Mouse (Mus musculus) heart, embryonic 11.5 days (tissue): ENCODE results near the gene Adamts16. TPM values are rescaled to one million over a fixed set of nuclear protein-coding genes. Genes with fewer than 3 reads are reported as not detected.

Source experiments
- ATAC-seq: fragments of 200-750 bp; cut with Nextera tagmentation; replicated peaks from 2 replicates; pipeline ENCODE4 v1.8.0; 2017; ENCODE audit warnings: moderate library complexity; ENCODE audit not compliant: insufficient number of reproducible peaks, low FRiP score, low TSS enrichment
- H3K27ac ChIP-seq: fragments of 300-500 bp; sonication (generic); 2 replicates; pipeline ENCODE4 v1.5.1; 2014; ENCODE audit warnings: mild to moderate bottlenecking, low read depth, low read length
- H3K27me3 ChIP-seq: fragments of 300-500 bp; sonication (generic); 2 replicates; pipeline ENCODE4 v1.6.1; 2014; ENCODE audit warnings: mild to moderate bottlenecking, low read length, mixed read lengths; ENCODE audit not compliant: control insufficient read depth, insufficient read depth
- H3K36me3 ChIP-seq: fragments of 300-500 bp; sonication (generic); 2 replicates; pipeline ENCODE4 v1.6.1; 2014; ENCODE audit warnings: mild to moderate bottlenecking, low read length, moderate library complexity, mixed read lengths; ENCODE audit not compliant: control insufficient read depth, insufficient read depth
- H3K4me1 ChIP-seq: fragments of 300-500 bp; sonication (generic); 2 replicates; pipeline ENCODE4 v1.6.1; 2014; ENCODE audit warnings: low read length; ENCODE audit not compliant: control insufficient read depth, insufficient read depth
- H3K4me2 ChIP-seq: fragments of 300-500 bp; sonication (generic); 2 replicates; pipeline ENCODE4 v1.6.1; 2014; ENCODE audit warnings: mild to moderate bottlenecking, moderate library complexity
- H3K4me3 ChIP-seq: fragments of 300-500 bp; sonication (generic); 2 replicates; pipeline ENCODE4 v1.5.1; 2014; ENCODE audit warnings: low read depth, low read length
- H3K9ac ChIP-seq: fragments of 300-500 bp; sonication (generic); 2 replicates; pipeline ENCODE4 v1.6.1; 2014; ENCODE audit warnings: mild to moderate bottlenecking, low read depth, low read length, moderate library complexity
- H3K9me3 ChIP-seq: fragments of 300-500 bp; sonication (generic); replicated peaks from 2 replicates; pipeline ENCODE4 v1.6.1; 2016; ENCODE audit warnings: low read length; ENCODE audit not compliant: control insufficient read depth
- WGBS: fragments of 180-500 bp; shearing (Covaris S2); extraction: QIAGEN DNeasy Blood & Tissue Kit; methylation state at CpG from one replicate; pipeline ENCODE4 v1.1.7; 2014; ENCODE audit not compliant: insufficient replicate concordance; 5-methylcytosine and 5-hydroxymethylcytosine counted together
- polyA plus RNA-seq: library from polyadenylated mRNA; unstranded; fragments of >200 nt; fragmentation: Nextera tagmentation; extraction: Ambion mirVana; gene quantifications from 2 replicates; pipeline ENCODE4 v1.2.1, GENCODE M21; 2014

Adamts16 gene
- polyA plus RNA-seq, 1 experiment from 2014 or later: 0.10 TPM

DNA sequence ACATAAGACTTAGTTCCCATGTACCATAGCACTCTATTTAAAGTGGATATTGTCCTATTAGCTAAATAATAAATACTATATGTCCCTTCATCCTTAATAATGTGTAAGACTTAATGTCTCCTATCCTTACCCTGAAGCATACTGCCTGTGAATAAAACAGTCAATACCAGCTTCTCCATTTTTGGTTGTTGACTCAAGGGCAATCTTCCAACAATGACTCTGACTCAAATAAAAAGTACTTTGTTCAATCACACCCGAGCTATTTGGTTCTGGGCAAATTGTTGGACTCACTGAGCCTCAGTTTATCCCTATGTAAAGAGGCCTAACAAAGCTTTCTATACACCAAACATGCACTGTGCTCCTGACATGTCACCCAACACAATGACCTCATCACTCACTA, 51.8 kb downstream of the Adamts16 start:
- no peaks in the 10 kb centered on the region for H3K9me3 ChIP-seq
- ATAC-seq: no peak
- no peak overlapping the region for H3K4me2 ChIP-seq
- H3K36me3 ChIP-seq: no peaks in the 10 kb centered on the region
- WGBS: 70% methylated on average over 1 of the region's 1 CpGs
- H3K9ac ChIP-seq: no peak overlapping the region
- H3K27me3 ChIP-seq: no peaks in the 10 kb centered on the region
- no peak overlapping the region for H3K27ac ChIP-seq
- H3K4me3 ChIP-seq: no peak overlapping the region
- H3K4me1 ChIP-seq: no peaks in the 10 kb centered on the region

DNA sequence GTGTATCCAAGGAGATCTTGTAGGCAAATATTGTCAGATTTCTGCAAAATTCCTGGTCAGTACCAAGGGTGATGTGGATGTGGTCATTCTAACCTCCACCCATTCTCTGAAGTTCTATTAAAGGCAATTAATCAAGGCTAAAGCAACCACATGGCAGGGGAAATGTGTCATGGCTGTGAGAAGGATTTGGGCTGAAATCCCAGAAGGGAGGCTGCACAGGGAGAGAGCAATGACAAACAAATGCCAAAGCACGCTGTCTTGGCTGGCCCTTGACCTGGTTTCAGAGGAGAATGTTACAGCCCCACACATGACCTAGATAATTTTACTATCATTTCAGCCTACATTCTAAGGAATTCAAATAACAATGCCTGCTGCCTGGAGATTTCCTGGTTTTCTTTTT, 52.6 kb downstream of the Adamts16 start:
- Histone ChIP-seq H3K27me3 (no peaks in the 10 kb centered on the region), H3K4me2 (no peak overlapping the region), H3K9me3 (no peaks in the 10 kb centered on the region), H3K4me3 (no peak overlapping the region), H3K36me3 (no peaks in the 10 kb centered on the region), H3K27ac (no peak overlapping the region), H3K9ac (no peak overlapping the region), H3K4me1 (no peaks in the 10 kb centered on the region)
- no peak for ATAC-seq
- 76% methylated on average over 1 of the region's 1 CpGs for WGBS

DNA sequence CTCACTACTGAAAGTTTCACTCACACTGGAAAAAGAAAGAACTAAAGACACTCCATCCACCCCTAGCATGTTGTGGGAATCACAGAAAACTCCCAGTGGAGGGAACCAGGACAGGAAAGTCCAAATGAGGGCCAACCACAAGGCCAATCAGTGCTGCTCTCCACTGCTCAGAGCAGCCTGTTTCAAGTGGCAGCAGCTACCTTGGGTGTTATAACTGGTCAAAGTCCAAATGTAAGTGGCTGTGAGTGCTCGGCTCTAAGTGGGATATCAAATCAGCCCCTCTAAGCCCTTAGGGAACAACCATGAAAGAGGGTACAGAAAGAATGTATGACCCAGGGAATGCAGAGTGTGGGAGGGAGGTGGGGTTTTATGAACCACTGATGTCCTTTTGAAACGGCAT, 56.5 kb downstream of the Adamts16 start:
- WGBS: 83% methylated on average over 2 of the region's 2 CpGs
- Histone ChIP-seq H3K9ac (no peak overlapping the region), H3K4me2 (no peak overlapping the region), H3K27me3 (no peaks in the 10 kb centered on the region), H3K27ac (no peak overlapping the region), H3K9me3 (no peaks in the 10 kb centered on the region), H3K36me3 (no peaks in the 10 kb centered on the region), H3K4me1 (no peaks in the 10 kb centered on the region), H3K4me3 (no peak overlapping the region)
- no peak for ATAC-seq

DNA sequence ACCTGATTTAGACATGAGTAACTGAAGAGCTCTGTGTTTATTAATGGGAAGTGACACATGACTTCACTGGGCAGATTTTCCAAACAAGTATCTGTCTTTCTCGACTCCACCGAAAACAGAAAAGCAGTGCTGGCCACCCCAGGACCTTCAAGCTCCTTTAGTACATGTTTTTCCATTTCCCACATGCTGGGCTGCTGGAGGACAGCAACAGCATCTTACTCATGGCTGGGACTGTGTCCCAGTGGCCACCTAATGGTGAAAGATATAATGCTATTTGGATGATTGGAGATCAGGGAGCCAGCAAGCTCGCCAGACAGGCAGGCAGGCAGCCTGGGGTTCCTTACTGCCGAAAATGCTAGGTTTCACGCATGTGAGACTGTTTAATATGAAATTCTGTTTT, 57.5 kb downstream of the Adamts16 start:
- ATAC-seq: no peak
- Histone ChIP-seq H3K27me3 (no peaks in the 10 kb centered on the region), H3K4me1 (no peaks in the 10 kb centered on the region), H3K4me3 (no peak overlapping the region), H3K9me3 (no peaks in the 10 kb centered on the region), H3K36me3 (no peaks in the 10 kb centered on the region), H3K27ac (no peak overlapping the region), H3K9ac (no peak overlapping the region), H3K4me2 (no peak overlapping the region)
- WGBS: 74% methylated on average over 5 of the region's 5 CpGs

DNA sequence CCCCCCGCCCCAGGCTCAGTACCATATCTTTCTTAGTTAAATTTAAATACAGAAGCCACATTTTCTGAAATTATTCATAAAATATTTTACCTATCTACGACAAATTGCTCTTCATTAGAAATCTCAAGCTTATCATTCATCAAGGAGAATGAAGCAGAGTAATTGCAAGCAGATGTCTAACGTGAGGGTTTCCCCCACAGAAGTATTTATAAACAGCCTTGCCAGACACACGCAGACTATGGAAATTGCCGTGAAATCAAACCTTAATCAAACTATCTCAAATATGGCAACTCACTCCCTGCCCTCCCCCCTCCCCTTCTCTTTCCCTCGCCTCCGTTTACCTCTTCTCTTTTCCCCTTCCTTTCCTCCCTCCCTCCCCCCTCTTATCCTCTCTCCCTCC, 61.8 kb downstream of the Adamts16 start:
- Histone ChIP-seq H3K9me3 (no peaks in the 10 kb centered on the region), H3K27me3 (no peaks in the 10 kb centered on the region), H3K4me2 (no peak overlapping the region), H3K27ac (no peak overlapping the region), H3K4me3 (no peak overlapping the region), H3K36me3 (no peaks in the 10 kb centered on the region), H3K9ac (no peak overlapping the region), H3K4me1 (no peaks in the 10 kb centered on the region)
- WGBS: 53% methylated on average over 7 of the region's 7 CpGs
- ATAC-seq: no peak

DNA sequence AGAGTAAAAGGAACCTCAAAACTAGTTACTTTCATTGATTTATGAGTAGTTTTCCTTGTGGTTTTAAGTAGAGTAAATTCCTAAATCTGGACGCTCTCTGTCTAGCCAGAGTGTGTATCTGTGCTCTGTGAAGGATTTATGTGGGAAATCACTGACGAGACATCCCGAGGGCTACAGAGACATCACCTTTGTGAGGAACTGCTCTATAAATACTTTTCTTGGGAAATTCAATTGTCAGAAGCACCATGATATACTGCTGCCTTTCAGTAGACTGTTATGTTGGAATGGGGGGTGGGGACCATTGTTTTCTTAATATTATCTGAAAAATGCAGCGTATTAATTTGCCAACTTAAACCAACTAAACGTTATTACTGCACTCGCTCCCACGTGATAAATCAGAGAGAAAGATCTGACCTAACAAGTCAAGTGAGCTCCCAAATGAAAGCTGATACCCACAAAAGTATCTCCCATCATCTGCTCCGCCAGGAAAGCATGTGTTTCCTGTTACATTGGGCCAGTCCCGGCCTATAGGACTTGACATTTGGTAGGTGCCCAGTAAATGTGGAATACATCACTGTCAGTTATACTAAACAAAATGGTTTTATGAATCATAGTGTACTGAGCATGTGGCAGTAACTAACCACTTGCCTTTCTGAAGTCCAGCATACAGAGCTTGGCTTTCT, 62.6 kb downstream of the Adamts16 start:
- H3K4me2 ChIP-seq: no peak overlapping the region
- H3K9ac ChIP-seq: no peak overlapping the region
- no peaks in the 10 kb centered on the region for H3K27me3 ChIP-seq
- H3K36me3 ChIP-seq: no peaks in the 10 kb centered on the region
- H3K4me1 ChIP-seq: no peaks in the 10 kb centered on the region
- no peak for ATAC-seq
- H3K4me3 ChIP-seq: no peak overlapping the region
- H3K9me3 ChIP-seq: no peaks in the 10 kb centered on the region
- WGBS: 53% methylated on average over 9 of the region's 9 CpGs
- H3K27ac ChIP-seq: no peak overlapping the region

DNA sequence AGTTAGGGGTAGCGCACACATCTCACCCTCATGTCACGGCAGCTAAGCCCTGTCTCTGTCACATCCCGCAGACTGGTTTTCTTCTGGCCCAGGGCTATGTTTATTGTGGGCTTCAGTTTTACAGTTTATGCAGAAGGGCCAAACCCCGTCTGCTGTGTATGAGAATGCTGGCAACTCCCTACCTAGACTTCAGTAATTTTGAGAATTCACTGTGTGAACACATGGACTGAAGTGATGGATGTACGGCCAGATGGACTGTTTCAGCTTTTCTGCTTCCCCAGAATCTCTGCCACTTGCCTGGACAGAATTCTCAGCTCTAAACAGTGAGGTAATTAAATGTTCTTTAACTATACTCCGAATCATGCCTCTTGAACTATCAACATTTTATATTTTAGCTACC, 70.5 kb downstream of the Adamts16 start:
- 78% methylated on average over 6 of the region's 6 CpGs for WGBS

DNA sequence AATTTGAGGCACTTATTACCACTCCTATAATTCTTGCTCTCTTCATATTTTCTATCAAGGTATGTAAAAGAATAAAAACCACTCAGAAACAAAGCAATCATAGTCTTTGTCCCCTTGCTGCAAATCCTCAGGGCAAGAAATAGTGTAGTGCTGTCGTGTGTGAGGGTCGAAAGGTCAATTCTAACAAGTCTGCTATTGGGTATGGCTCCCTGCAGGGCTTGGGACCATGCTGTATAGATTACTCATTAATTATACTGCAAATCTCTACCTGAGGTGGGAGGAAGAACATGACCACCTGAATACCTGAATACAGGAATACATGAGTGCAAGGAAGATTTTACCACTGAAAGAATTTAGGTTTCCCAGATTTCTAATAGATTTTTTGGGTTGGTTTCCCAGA, 72.5 kb downstream of the Adamts16 start:
- Histone ChIP-seq H3K9ac (no peak overlapping the region), H3K27me3 (no peaks in the 10 kb centered on the region), H3K4me2 (no peak overlapping the region), H3K4me1 (no peaks in the 10 kb centered on the region), H3K4me3 (no peak overlapping the region), H3K27ac (no peak overlapping the region), H3K9me3 (no peaks in the 10 kb centered on the region), H3K36me3 (no peaks in the 10 kb centered on the region)
- no peak for ATAC-seq
- WGBS: 71% methylated on average over 2 of the region's 2 CpGs

More for the DNA sequence above, 70.5 kb downstream of the Adamts16 start:
- Histone ChIP-seq H3K9ac (no peak overlapping the region), H3K4me1 (no peaks in the 10 kb centered on the region), H3K27me3 (no peaks in the 10 kb centered on the region), H3K36me3 (no peaks in the 10 kb centered on the region), H3K9me3 (no peaks in the 10 kb centered on the region), H3K27ac (no peak overlapping the region), H3K4me2 (no peak overlapping the region), H3K4me3 (no peak overlapping the region)
- no peak for ATAC-seq

DNA sequence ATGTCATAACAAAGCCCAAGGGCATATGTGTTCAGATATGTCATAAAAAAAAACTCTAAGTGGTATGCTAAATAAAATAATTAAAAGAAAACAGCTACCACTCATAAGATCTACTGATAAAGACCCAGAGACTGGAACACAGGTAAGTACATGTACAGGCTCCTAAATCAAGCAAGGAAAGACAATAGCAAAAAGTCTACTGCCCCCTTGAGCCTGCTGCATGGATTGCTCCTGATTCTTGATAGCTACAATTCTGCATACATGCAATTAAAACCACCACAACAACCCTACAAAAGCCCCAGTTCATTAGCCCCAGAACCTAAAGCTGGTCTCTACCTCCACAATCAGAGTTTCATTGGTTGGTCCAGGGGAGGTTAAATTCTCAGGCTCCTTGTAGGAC, 74.1 kb downstream of the Adamts16 start:
- no peak for ATAC-seq
- H3K4me1 ChIP-seq: no peaks in the 10 kb centered on the region

More for the DNA sequence above, 74.1 kb downstream of the Adamts16 start:
- Histone ChIP-seq H3K9ac (no peak overlapping the region), H3K4me2 (no peak overlapping the region), H3K27ac (no peak overlapping the region), H3K9me3 (no peaks in the 10 kb centered on the region), H3K4me3 (no peak overlapping the region), H3K36me3 (no peaks in the 10 kb centered on the region), H3K27me3 (no peaks in the 10 kb centered on the region)
